Mouse (Mus musculus): Measurements from ENCODE around the gene Ceacam3.
A peak's percentile ranks its signal among the peaks of the same experiment; 100 is the strongest.
"Not testable (repeated sequence)": the region's sequence is repeated elsewhere in the genome, so short reads cannot be mapped to it uniquely, and the experiment has no call there.

Ceacam3 gene

DNA sequence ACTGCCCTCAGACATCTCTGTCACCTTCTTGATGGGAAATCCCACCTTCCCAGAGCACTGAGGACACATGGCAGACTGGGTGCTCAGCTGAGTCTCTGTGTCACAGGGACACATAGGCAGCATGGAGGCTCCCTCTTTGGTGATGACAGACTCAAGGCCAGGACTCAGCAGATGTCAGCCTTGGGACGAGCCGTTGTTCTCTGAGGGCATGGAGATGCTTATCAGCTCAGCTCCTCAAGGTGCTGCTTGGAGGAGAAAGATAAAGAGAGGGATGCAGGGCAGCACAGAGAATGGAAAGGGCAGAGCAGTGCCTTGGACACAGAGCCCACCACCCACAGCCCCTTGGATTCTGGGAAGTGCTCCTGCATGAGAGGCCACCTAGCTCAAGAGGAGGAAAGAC is at the start of gene Ceacam3:
Gene Ceacam3 (plus strand): TSS at position 352 of the 400 bp plus-strand sequence.
- no peak for DNase-seq

- not testable (repeated sequence) for DNase-seq
Measured at GRCm38 (mm10) chr7:17101631-17102030, 48.5 kb upstream of the Ceacam3 start.

- no peak for DNase-seq
Measured at GRCm38 (mm10) chr7:17135307-17135706, 14.8 kb upstream of the Ceacam3 start.

- DNase-seq = peak; percentile 80
Measured at GRCm38 (mm10) chr7:17155634-17156033, 5.6 kb downstream of the Ceacam3 start.

- no peak for DNase-seq
Measured at GRCm38 (mm10) chr7:17156885-17157677, 7.0 kb downstream of the Ceacam3 start.

- DNase-seq = peak; percentile 33
Measured at GRCm38 (mm10) chr7:17159011-17159410, 8.9 kb downstream of the Ceacam3 start.

GRCm38 (mm10) chr7:17171827-17172226 is 21.7 kb downstream of the Ceacam3 start:
- no peak for DNase-seq

DNA sequence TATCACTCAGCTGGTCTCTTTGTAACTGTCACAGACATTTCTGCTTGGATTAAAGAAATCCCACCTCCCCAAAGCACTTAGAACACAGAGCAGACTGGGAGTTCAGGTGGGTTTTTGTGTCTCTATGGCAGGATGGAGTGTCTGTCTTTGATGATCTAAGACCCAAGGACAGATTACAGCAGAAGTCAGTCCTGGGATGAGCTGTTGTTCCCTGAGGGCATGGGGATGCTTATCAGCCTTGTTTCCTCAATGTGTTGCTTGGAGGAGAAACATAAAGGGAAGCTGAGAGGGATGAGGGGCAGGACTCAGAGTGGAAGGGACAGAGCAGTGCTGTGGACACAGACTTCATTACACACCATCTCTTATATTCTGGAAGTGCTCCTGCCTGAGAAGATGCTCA is 53.1 kb downstream of the Ceacam3 start, which contains the start of gene Psg29:
Gene Psg29 (plus strand): TSS at position 301 of the 400 bp plus-strand sequence.
- DNase-seq = no peak

GRCm38 (mm10) chr7:17205530-17206184 is 55.6 kb downstream of the Ceacam3 start:
- DNase-seq = no peak

Measured in cerebellum, adult 9-11 months (tissue).